Comparison of ENCODE assay signal across 8 mouse cellular contexts in genomic region chr5:24842274-24843102, GRCm38 (mm10). TPM values are rescaled to one million over a fixed set of nuclear protein-coding genes. Genes with fewer than 3 reads are reported as not detected.
DNase-seq lines count a peak whose midpoint lies in the region; ATAC-seq and TF ChIP-seq lines count a peak whose summit lies in the region.

TSS of gene Rheb (minus strand) at chr5:24842624.

- no peaks in the 10 kb centered on the region for H3K36me3 ChIP-seq in kidney, embryonic 14.5 days (ENCODE audit: control insufficient read depth, insufficient read depth, low read length)
- H3K36me3 ChIP-seq in limb, embryonic 15.5 days = no peaks in the 10 kb centered on the region

- H3K4me3 ChIP-seq in bone marrow macrophage, adult 2 months (ENCODE audit: insufficient read depth, low read length) = peak within 1 kb of the TSS; percentile 95
- H3K4me3 ChIP-seq in embryonic fibroblast, embryonic 13.5 days (ENCODE audit: insufficient read depth, low read length) = peak within 1 kb of the TSS; percentile 100
- peak within 1 kb of the TSS; percentile 84 for H3K4me3 ChIP-seq in kidney, embryonic 14.5 days (ENCODE audit: low read length)
- peak within 1 kb of the TSS; percentile 96 for H3K4me3 ChIP-seq in limb, embryonic 15.5 days

- DNase-seq in A20 (ENCODE audit: low read depth, low spot score) = peak; percentile 100
- peak; percentile 99 for DNase-seq in heart, adult 9 months (ENCODE audit: low spot score in 2 of 2)
- peak; percentile 97 to 98 for DNase-seq in monocyte, adult 2 months (ENCODE audit: low read depth in 1 of 2, low spot score in 2 of 2)
- DNase-seq in spleen, postnatal 36 days (ENCODE audit: low spot score in 2 of 2) = peak; percentile 99

- peak within 1 kb of the TSS; percentile 83 for H3K4me2 ChIP-seq in kidney, embryonic 14.5 days (replicated peaks; ENCODE audit: low read depth, low read length)
- H3K4me2 ChIP-seq in limb, embryonic 15.5 days = peak within 1 kb of the TSS; percentile 70

- WGBS in kidney, embryonic 14.5 days = under 1% methylated on average over 89 of the region's 92 CpGs
- under 1% methylated on average over 84 of the region's 92 CpGs for WGBS in limb, embryonic 15.5 days

- peak within 1 kb of the TSS; percentile 93 for H3K9ac ChIP-seq in kidney, embryonic 14.5 days (ENCODE audit: low read depth, low read length)
- H3K9ac ChIP-seq in limb, embryonic 15.5 days = peak within 1 kb of the TSS; percentile 93

- H3K27ac ChIP-seq in bone marrow macrophage, adult 2 months (ENCODE audit: insufficient read depth, low read depth, low read length) = peak within 1 kb of the TSS; percentile 97
- H3K27ac ChIP-seq in embryonic fibroblast, embryonic 13.5 days (ENCODE audit: insufficient read depth, low read length) = peak within 1 kb of the TSS; percentile 100
- peak within 1 kb of the TSS; percentile 100 for H3K27ac ChIP-seq in kidney, embryonic 14.5 days (ENCODE audit: low read depth, low read length)
- peak within 1 kb of the TSS; percentile 99 for H3K27ac ChIP-seq in limb, embryonic 15.5 days

- TF ChIP-seq CTCF in bone marrow macrophage, adult 2 months (IDR thresholded peaks at IDR 0.05; ENCODE audit: low read depth, low read length) = no peak
- TF ChIP-seq CTCF in embryonic fibroblast, embryonic 13.5 days (IDR thresholded peaks at IDR 0.05; ENCODE audit: borderline replicate concordance, insufficient read depth, low read length) = no peak

- peak; percentile 98 for ATAC-seq in kidney, embryonic 14.5 days (ENCODE audit: low FRiP score, low TSS enrichment)
- peak; percentile 96 for ATAC-seq in limb, embryonic 15.5 days (ENCODE audit: insufficient number of reproducible peaks, low FRiP score, low TSS enrichment, low read depth)

- H3K4me1 ChIP-seq in bone marrow macrophage, adult 2 months (ENCODE audit: control insufficient read depth, insufficient read depth, low read length) = peaks cover 27% of the 10 kb centered on the region
- peaks cover 11% of the 10 kb centered on the region for H3K4me1 ChIP-seq in embryonic fibroblast, embryonic 13.5 days (ENCODE audit: control insufficient read depth, insufficient read depth, low read length)
- peaks cover 21% of the 10 kb centered on the region for H3K4me1 ChIP-seq in kidney, embryonic 14.5 days (ENCODE audit: control insufficient read depth, insufficient read depth, low read length)
- H3K4me1 ChIP-seq in limb, embryonic 15.5 days = peaks cover 22% of the 10 kb centered on the region

- H3K27me3 ChIP-seq in kidney, embryonic 14.5 days (ENCODE audit: control insufficient read depth, insufficient read depth, low read length) = no peaks in the 10 kb centered on the region
- H3K27me3 ChIP-seq in limb, embryonic 15.5 days = no peaks in the 10 kb centered on the region

- TF ChIP-seq POLR2A in bone marrow macrophage, adult 2 months (IDR thresholded peaks at IDR 0.05; ENCODE audit: borderline replicate concordance, low read depth, low read length) = no peak
- TF ChIP-seq POLR2A in embryonic fibroblast, embryonic 13.5 days (IDR thresholded peaks at IDR 0.05; ENCODE audit: low read depth, low read length) = peak; percentile 98

- no peaks in the 10 kb centered on the region for H3K9me3 ChIP-seq in kidney, embryonic 14.5 days (ENCODE audit: control insufficient read depth, low read length)
- no peaks in the 10 kb centered on the region for H3K9me3 ChIP-seq in limb, embryonic 15.5 days

RNA-seq across cellular contexts. Expression of gene Rheb, which starts in this region (rescaled TPM):
- 96.2 and 97.1 TPM in 2 replicates for polyA plus RNA-seq in bone marrow macrophage, adult 2 months (2012; ENCODE audit: insufficient read depth, insufficient read length, missing spikeins)
- 147 and 150 TPM in 2 replicates for polyA plus RNA-seq in embryonic fibroblast, embryonic 13.5 days (2011; ENCODE audit: insufficient read length, low read depth, missing spikeins)
- polyA plus RNA-seq in kidney, embryonic 14.5 days (2014; fragmentation: Nextera tagmentation; extraction: Ambion mirVana) = 215 and 247 TPM in 2 replicates
- polyA plus RNA-seq in limb, embryonic 15.5 days (2015; fragmentation: Nextera tagmentation; extraction: Ambion mirVana) = 216 and 228 TPM in 2 replicates

Comparison
In these comparisons a context has a peak if more than half of its experiments do, and no peak if none do; other contexts are left out.
1. Peak in every context shown above with its lines: DNase-seq, ATAC-seq, H3K4me3 ChIP-seq and H3K27ac ChIP-seq.